Mouse (Mus musculus): ENCODE results near the gene Pth2.
"Not testable (repeated sequence)": the region's sequence is repeated elsewhere in the genome, so short reads cannot be mapped to it uniquely, and the experiment has no call there.

Pth2 gene

DNA sequence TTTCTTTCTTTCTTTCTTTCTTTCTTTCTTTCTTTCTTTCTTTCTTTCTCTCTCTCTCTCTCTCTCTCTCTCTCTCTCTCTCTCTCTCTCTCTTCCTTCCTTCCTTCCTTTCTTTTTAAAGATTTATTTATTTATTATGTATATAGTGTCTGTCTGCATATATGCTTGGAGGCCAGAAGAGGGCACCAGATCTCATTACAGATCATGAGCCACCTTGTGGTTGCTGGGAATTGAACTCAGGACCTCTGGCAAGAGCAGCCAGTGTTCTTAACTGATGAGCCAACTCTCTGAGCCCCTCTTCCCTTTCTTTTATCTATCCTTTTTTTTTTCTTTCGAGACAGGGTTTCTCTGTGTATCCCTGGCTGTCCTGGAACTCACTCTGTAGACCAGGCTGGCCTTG is 7.0 kb upstream of the Pth2 start:
- DNase-seq (ENCODE audit: low spot score in 2 of 2): not testable (repeated sequence)

DNA sequence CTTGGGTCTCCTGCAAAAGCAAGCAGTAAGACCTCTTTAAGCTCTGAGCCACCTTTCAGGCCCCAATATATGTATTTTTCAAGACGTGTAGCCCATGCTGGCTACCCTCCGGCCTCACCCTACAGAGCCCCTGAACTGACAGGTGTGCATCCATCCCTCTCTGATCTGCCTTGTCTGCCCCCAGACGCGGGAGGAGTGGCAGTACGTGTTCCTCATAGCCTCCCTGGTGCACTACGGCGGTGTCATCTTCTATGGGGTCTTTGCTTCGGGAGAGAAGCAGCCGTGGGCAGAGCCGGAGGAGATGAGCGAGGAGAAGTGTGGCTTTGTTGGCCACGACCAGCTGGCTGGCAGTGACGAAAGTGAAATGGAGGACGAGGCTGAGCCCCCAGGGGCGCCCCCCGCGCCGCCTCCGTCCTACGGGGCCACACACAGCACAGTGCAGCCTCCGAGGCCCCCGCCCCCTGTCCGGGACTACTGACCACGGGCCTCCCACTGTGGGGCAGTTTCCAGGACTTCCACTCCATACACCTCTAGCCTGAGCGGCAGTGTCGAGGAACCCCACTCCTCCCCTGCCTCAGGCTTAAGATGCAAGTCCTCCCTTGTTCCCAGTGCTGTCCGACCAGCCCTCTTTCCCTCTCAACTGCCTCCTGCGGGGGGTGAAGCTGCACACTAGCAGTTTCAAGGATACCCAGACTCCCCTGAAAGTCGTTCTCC is 6.1 kb upstream of the Pth2 start:
- no peak for DNase-seq (ENCODE audit: low spot score in 2 of 2)

DNA sequence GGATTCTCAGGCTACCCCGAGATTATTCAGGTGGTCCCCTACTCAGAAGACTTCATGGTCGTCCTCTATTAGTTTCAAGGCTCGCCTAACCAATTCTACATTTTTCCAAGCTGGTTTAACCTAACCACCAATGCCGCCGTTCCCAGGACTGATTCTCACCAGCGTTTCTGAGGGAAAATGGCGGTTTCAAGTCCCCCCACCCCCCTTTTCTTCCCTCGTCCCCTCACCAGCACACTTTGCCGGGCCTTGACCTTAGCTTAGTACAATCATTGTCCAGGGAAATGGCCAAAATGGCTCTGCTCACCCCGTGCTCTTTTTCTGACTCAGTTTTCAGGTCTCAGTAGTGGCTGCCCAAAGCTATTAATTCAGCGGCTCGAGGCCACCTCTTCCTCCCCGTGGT is 5.4 kb upstream of the Pth2 start:
- DNase-seq (ENCODE audit: low spot score in 2 of 2): no peak

DNA sequence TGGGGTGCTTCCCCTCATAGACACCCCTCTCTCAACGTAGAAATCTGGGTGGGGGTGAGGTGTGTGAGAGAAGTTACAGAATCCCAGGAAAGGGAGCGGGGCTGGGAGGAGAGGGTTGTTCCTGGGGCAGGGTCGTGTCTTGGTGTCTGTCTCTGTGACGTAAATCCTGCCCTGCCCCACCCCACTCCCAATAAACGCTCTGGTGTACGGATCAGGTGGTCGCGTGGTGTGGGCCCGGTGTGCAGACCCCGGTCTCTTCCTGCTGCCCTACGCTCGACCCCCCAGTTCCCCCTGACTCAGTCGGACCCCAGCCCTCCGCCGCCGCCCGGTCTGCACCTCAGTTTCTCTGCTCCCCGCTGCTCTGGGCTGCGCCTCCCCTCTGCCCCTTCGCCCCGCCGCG is 4.9 kb upstream of the Pth2 start:
- no peak for DNase-seq (ENCODE audit: low spot score in 2 of 2)

DNA sequence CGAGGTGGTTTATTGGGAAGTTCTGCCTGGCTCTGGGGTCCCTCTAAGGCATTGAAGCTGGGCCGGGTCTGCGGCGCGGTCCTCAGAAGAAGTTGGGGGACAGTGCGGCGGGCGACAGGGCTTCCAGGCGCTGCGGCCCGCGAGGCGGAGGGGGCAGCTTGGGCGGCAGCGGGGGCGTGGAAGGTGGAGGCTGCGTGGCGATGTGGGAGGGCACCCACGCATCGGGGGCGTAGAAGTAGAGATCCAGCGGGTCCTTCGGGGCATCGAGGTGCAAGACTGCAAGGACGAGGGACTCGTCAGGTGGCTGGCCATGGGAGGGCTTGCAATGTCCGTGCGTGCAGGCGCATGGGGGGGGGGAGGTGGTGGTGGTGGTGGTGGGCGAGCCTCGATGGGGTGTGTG is 4.4 kb upstream of the Pth2 start:
- DNase-seq (ENCODE audit: low spot score in 2 of 2): no peak

DNA sequence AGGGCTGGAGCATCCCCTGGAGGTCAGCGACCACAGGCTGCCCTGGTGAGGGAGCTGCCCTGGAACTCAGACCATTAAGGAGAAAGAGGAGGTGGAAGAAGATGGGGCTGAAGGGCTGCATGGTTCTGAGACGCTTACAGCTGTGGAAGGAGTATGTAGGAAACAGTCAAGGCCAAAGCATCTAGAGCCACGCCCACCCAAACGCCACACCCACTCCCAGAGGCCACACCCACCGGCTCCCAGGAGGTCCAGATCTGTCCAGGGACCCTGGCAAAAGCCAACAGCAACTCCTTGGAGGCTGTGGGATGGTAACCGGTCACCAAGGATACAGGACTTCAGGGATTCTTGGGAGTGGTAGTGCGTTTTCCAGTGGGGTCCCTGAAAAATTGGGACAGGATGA is 2.2 kb upstream of the Pth2 start:
- DNase-seq (ENCODE audit: low spot score in 2 of 2): peak in 1 of 2 experiments; percentile 48

DNA sequence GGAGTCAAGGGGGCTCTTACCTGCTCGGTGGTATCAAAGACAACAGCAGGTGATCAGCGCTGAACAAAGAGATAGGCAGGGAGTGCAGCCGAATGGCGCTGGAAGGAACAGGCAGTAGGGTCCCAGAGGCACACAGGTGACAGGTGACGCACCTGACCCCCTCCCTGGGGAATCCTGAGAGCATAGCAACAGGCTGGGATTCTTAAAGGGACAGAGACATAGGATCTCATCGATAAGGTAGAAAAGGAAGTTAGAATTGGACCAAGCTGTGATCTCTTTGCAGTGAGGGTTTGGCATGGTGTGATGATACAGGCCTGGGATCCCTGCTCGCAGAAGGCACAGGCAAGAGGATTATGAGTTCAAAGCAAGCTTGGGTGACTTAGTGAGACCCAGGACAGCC is 1.3 kb upstream of the Pth2 start, which contains the start of gene Gfy:
TSS of gene Gfy (minus strand) at position 101 of the 400 bp plus-strand sequence.
- DNase-seq (ENCODE audit: low spot score in 2 of 2): no peak

DNA sequence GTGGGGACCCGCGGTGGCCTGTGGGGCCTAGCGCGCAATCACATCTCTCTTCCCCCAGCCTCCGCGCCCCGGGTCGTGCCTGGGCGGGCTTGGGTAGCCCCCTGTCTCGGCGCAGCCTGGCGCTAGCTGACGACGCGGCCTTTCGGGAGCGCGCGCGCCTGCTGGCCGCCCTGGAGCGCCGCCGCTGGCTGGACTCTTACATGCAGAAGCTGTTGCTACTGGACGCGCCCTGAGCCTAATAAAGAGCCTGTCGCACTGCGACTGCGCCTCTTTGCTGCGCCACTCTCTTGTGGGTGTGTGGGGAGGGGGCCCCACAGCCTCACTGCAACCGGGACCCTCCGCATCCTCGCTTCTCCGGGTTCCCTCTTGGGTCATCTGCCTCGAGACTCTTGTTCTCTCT is 745 bp downstream of the Pth2 start:
- DNase-seq (ENCODE audit: low spot score in 2 of 2): peak in 1 of 2 experiments; percentile 54

DNA sequence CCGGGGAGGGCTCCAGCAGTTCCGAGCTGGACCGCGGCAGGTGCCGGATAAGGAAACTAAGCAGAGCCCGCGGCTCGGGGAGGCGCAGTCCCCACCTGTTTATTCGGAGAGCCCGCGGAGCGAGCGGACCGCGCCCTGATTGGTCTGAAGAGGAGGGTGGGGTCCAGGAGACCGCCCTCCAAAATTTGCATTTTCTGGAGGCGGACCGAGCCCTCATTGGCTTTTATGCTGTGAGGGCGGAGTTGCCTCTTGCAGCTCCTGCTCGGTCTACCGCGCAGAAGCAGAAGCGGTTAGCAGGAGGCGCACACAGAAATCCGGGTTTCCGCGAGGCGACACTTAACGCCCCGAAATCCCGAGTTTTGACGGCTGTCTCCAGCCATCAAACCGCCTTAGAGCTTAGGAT is 1.4 kb downstream of the Pth2 start:
- peak; percentile 65 to 90 for DNase-seq (ENCODE audit: low spot score in 2 of 2)

DNA sequence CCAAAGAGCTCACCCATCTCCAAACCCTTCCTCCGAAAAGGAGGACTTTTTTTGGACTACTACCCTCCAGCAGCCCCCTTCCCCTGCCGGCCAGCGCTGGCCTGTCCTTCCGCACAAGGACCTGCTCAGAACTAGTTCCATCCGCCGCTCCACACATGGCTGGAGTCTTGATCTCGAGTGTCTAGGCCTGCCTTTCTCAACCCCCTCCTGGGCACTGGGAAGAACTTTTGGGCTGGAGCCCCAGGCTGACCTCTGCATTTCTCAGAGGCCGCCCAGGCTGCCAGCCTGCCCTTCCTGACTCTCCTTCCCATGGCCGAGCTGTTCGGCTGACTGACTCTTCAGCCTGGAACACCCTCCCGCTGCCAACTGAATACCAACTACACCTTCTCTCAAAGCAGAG is 1.8 kb downstream of the Pth2 start:
- DNase-seq (ENCODE audit: low spot score in 2 of 2): no peak

DNA sequence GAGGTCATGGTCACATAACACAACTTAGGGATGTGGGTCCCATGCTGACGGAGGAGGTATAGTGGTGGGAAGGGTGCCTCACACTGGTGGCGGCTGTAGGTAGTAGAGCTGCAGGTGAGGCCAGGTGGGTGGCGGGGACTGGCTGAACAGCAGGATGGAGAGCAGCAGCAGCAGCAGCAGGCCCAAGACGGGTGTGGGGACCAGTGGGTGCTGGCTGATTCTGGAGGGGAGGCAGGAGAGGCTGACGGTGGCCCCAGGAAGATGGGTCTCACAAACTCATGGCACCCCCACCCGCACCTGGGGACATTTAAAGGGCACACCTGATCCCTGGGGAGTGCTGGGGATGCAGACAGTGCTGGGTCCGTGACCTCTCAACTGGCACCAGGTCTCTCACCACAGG is 2.9 kb downstream of the Pth2 start:
- no peak for DNase-seq (ENCODE audit: low spot score in 2 of 2)

DNA sequence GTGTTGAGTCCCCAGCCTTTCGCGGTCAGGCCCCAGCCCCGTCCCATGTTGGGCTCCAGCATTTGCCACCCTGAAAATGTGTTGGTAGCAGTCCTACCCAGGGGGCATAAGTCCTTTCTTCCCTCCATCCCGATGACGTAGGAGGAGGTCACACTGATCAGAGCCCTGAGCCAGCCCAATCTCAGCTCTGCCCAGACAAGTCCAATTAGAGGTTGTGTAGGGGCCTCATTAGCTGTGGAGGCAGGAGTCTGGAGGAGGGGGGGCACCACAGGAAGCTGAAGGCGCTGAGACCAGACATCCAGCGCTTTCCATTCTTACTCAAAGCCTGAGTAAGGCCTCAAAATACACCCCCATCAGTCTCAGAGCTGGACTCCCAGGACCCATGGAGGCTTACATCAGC is 5.1 kb downstream of the Pth2 start:
- no peak for DNase-seq (ENCODE audit: low spot score in 2 of 2)

DNA sequence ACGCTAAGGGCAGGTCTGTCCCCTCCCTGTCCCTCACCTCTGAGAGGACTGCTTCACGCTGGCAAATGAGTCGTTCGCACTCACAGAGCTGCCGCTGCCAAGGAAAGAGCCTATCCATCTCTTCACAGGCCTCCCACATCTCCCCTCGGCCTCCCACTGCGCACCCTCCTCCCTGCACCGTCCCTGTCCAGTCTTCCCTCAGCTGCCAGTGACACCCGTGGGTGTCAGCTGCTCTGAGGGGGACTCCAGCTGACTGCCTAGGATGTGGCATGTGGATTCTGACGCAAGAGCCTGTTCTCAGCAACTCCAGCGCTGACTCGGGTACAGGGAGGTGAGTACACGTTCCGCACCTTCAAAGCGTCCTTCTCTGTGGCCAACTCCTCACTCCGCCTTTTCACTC is 8.8 kb downstream of the Pth2 start:
- no peak for DNase-seq (ENCODE audit: low spot score in 2 of 2)

DNA sequence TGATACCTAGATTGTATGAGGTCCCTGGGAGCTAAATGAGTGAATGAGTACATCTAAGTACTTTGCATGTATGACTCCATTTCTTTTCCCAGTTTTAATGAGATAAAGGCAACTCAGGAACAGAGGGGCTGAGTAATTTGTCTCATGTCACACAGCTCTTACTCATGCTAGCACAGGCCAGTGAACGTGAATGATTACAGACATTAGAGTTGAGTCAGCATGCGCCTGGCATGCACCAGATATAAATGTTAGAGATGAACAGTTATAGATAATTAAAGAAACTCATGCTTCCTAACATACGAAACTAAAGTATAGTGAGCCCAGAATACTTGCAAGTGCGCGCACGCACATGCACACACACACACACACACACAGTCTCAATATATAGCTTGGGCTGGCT is 9.4 kb downstream of the Pth2 start:
- no peak for DNase-seq (ENCODE audit: low spot score in 2 of 2)

DNA sequence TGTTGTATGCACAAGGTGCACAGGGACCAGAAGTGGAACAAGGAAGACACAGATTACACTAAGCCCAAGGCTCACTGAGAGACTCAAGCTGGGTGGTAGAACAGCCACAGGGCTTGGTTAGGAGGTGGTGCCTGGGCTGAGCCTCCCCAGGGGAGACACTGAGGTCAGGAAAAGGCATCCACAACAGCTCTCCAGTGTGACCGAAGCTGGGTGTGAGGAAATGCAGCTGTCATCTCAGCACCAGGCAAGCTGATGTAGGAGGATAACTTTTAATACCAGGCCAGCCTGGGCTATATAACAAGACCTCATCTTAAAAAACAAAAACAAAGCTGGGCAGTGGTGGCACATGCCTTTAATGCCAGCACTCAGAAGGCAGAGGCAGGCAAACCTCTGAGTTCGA is 10.4 kb downstream of the Pth2 start:
- no peak for DNase-seq (ENCODE audit: low spot score in 2 of 2)

DNA sequence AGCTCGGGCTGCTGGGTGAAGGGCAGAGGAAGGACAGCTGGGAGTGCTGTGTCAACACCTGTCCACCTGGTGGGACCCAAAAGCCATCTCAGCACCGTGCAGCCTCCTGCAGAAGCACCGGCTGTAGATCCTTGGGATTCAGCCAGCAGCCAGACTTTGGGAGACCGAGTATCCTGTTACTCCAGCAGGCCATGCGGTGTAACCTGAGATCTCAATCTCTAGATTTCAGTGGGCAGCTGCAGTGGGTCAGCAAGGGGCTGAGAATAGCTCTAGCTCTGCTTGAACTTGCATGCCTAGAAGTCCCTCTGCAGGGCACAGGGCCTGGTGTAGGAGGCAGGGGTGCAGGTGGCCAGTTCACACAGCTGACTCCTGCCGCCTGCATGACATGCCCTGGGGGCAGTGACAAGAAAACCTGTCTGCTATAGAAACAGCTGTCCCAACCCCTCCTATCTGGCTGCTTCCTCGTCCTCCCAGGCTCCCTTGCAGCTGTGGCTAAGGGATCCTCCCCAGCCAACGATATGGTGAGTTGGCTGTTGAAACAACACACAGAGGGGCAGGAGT is 11.1 kb downstream of the Pth2 start:
- DNase-seq (ENCODE audit: low spot score in 2 of 2): no peak

DNA sequence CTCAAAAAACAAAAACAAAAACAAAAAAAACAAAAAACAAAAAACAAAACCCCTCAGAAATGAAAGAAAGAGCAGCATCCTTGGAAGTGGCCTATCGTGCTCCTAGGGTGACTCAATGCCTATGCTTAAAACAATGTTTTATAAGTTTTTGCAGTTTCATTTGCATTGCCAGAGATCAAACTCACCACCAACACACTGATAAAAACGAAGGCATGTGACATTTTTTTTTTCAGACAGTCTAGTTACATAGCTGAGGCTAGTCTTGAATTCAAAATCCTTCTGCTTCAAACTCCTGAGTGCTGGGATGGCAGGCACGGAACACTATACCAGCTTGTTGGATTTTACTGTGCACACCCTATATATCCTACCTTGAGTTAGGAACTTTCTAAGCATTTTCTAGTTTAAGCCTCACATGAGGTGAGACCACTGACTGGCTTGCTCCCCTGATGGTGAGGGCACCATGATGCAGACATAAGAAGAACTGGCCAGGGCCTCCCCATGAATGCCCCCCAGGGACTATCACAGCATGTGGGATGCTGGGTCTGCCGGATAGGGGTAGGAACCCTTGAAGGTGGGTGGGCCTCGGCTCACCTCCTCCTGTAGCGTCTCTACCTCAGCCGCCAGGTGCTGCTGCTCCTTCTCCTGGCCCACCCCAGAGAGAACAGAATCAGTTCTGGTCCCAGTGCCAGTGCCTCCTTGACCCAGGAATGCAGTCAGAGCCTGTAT is 12.0 kb downstream of the Pth2 start:
- no peak for DNase-seq (ENCODE audit: low spot score in 2 of 2)

DNA sequence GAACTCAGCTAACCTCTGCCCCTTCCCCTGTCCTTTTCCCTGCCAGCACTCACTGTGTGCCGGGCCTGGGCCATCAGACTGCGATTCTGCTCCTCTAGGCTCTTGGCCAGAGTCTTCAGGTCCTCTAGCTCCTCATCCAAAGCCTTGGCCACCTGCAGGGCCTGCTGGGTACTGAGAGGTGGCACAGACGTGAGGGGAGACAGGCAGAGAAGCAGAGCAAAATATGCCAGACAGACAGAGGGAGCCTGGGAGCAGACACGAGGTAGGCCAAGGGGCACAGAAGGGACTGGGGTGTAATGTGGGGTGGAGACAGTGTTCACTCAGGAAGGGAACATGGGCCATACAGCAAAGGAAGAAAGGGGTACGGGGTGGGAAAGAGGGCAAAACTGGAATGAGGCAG is 12.6 kb downstream of the Pth2 start:
- no peak for DNase-seq (ENCODE audit: low spot score in 2 of 2)

DNA sequence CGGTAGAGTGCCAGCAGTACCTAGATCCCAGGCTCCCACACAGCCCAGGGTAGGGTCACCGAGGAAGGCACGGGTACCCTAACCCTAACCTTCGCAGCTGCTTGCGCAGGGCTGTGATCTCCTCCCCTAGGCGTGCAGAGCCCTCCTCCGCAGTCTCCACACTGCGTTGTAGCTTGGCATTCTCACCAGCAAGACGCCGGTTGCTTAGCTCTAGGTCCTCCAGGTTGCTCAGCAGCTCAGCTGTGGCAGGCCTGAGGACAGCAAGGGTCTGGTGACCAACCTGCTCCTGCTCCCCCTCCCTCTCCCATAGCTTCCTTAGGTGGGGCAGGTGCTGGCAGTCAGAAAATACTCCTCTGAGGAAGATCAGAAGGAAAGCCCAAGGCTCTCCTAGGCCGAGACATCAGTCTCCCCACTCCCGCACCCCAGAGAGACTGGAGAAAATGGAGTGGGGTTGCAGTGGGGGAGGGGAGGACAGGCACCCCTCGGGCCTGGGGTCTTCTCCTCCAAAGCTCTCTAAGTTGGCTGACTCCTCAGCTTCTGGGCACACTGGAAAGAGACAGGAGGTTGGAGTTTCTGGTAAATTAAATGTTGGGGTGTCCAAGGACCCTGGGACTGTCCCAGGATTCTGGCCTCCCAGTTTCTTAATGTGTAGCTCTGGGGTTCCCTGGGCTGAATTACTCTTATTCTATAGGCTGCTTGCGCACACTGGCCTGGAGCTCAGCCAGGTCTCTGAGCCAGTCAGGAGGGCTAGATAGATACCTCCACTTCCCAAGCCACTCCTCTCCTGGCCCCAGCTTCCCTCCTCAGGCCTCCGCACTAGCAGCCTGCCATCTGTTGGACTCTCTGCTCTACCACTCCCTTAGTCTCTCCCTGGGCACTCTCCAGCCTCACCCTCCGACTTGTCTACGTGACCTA is 13.3 kb downstream of the Pth2 start:
- no peak for DNase-seq (ENCODE audit: low spot score in 2 of 2)

DNA sequence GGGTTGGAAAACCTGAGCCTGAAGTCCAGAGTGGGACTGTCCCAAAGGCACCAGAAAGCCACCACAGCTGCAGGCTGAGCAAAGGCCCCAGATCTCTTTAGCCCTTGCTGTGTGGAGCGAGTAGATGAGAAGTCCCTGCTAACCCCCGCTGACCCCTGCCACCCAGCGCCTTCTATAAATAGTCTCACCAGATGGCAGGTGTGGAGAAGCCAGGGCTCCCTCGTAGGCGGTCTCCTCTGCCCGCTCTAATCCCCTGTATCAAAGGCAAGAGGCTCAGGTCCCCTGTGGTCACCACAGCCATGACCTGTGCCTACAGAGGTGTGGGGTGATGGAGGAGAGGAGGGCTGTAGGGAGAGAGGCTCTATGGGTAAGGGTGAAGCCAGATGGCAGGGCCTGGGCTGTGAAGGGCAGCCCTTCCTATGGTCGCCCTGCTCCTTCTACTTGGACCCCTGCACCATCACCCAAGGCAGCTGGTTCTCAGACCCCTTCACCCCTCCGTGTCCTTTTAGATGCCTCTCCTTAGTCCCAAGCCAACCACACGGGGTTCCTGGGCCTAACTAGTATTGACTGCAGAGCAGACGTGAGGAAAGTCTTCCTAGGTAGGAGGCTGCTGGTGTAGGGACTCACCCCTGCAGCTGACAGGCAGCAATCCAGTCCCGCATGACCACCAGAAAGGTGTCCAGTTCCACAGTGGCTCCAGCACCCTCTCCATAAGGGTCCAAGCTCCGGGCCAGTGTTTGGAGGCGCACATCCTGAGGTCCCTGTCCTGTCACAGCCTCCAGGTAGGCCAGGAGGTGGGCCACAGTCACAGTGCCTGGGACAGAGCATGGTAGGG is 14.8 kb downstream of the Pth2 start:
- no peak for DNase-seq (ENCODE audit: low spot score in 2 of 2)

DNA sequence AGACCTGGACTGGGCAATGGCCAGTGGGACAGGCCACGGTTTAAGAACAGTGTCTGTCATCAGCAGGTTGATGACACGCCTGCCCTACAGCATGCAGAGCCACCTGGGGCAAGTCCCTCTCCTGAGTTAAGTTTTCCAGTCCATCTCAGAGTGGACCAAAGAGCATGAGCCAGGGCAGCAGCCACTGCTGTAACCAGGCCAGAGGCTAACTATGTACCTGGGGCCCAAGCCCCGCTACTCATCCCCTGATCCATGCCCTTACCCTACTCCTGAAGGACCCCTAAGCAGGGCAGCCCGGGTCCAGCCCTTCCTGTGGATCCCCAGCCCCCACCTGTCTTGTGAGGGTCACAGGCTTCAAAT is 15.4 kb downstream of the Pth2 start:
- DNase-seq (ENCODE audit: low spot score in 2 of 2): no peak

Measured in spleen, postnatal 10 days (tissue).